Mouse (Mus musculus): ENCODE results near the gene Olfr750. TPM values are rescaled to one million over a fixed set of nuclear protein-coding genes. Genes with fewer than 3 reads are reported as not detected.

The Olfr750 gene
- not detected in 2 replicates for polyA plus RNA-seq (2015; fragmentation: Nextera tagmentation; extraction: Ambion mirVana)

DNA sequence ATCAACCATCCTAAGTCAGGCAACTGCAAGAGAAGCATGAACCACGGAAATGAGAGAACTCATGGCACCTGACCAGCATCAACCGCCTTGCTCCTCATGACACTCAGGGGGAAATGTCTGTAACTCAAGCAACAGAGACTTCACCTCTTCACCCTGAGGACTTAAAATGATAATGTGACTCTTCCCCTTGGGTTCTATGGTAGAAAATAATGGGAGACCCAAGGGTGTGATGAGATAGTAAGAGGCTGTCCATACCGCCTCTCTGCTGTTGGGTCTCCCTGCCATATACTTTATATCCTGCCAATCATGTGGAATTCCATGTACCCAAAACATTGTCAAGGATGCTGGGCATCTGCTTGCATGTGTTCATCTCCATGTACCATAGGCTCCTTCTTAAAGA lies at the start of gene Olfr750:
TSS of gene Olfr750 (minus strand) at position 101 of the 400 bp plus-strand sequence.
- Histone ChIP-seq H3K9ac (ENCODE audit: low read length) (no peak within 1 kb of the TSS), H3K4me3 (ENCODE audit: low read depth, low read length) (no peak within 1 kb of the TSS), H3K4me2 (replicated peaks; ENCODE audit: low read depth) (no peak within 1 kb of the TSS), H3K4me1 (replicated peaks; ENCODE audit: control insufficient read depth, insufficient read depth) (no peaks in the 10 kb centered on the region), H3K27me3 (ENCODE audit: control insufficient read depth, insufficient read depth, low read length) (no peaks in the 10 kb centered on the region), H3K36me3 (ENCODE audit: control insufficient read depth, insufficient read depth, low read length) (no peaks in the 10 kb centered on the region), H3K27ac (replicated peaks) (no peak within 1 kb of the TSS), H3K9me3 (ENCODE audit: control insufficient read depth, low read length) (no peaks in the 10 kb centered on the region)
- TF ChIP-seq EP300 (optimal IDR thresholded peaks at IDR 0.05) (no peak), CTCF (IDR thresholded peaks at IDR 0.05; ENCODE audit: low read depth) (no peak)
- no peak for DNase-seq (ENCODE audit: low spot score)
- WGBS, result 85% methylated on average over 3 of the region's 3 CpGs
- ATAC-seq (ENCODE audit: low FRiP score, low TSS enrichment), result no peak

DNA sequence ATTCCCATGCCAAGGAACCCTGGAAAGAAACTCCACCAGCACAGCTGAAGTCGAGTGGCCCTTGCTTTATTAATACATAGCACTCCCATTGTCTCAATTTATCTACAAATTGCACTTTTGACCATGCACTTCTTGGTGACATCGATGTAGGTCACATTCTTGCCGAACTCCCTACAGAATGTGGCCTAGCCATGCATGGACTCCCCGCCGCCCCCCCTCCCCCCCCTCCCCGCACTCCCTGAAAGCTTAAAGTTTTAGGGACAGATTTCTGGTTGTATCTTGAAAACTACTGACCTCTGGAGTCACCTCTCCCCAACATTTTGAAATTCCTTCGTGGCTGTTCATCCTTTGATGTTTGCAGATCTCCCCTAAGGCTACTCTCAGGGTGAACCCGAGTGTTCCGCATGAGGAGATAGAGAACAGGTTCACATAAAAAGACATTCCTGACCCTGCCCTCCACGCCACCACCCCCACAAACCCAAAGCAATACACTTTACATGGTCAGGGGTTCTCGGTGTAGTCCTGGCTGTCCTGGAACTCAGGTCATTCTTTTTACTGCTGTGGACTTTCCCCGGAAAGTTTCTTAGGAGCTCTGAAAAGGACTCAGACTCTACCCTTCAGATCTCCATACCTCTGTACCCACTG lies 39.8 kb upstream of the Olfr750 start, which contains the start of gene Eddm3b:
TSS of gene Eddm3b (plus strand) at position 511 of the 645 bp plus-strand sequence.
- DNase-seq (ENCODE audit: low spot score) (no peak), ATAC-seq (ENCODE audit: low FRiP score, low TSS enrichment) (no peak)
- TF ChIP-seq CTCF (IDR thresholded peaks at IDR 0.05; ENCODE audit: low read depth) (no peak), EP300 (optimal IDR thresholded peaks at IDR 0.05) (no peak)
- Histone ChIP-seq H3K27ac (replicated peaks) (no peak within 1 kb of the TSS), H3K36me3 (ENCODE audit: control insufficient read depth, insufficient read depth, low read length) (no peaks in the 10 kb centered on the region), H3K4me2 (replicated peaks; ENCODE audit: low read depth) (no peak within 1 kb of the TSS), H3K9ac (ENCODE audit: low read length) (no peak within 1 kb of the TSS), H3K4me3 (ENCODE audit: low read depth, low read length) (no peak within 1 kb of the TSS), H3K9me3 (ENCODE audit: control insufficient read depth, low read length) (no peaks in the 10 kb centered on the region), H3K4me1 (replicated peaks; ENCODE audit: control insufficient read depth, insufficient read depth) (no peaks in the 10 kb centered on the region), H3K27me3 (ENCODE audit: control insufficient read depth, insufficient read depth, low read length) (no peaks in the 10 kb centered on the region)
- 54% methylated on average over 12 of the region's 12 CpGs for WGBS

- no peak overlapping the region for H3K4me3 ChIP-seq (ENCODE audit: low read depth, low read length)
- 48% methylated on average over 9 of the region's 9 CpGs for WGBS
- no peaks in the 10 kb centered on the region for H3K4me1 ChIP-seq (replicated peaks; ENCODE audit: control insufficient read depth, insufficient read depth)
- H3K36me3 ChIP-seq (ENCODE audit: control insufficient read depth, insufficient read depth, low read length), result no peaks in the 10 kb centered on the region
- no peak for TF ChIP-seq EP300 (optimal IDR thresholded peaks at IDR 0.05)
- TF ChIP-seq CTCF (IDR thresholded peaks at IDR 0.05; ENCODE audit: low read depth), result no peak
- H3K9ac ChIP-seq (ENCODE audit: low read length), result no peak overlapping the region
- ATAC-seq (ENCODE audit: low FRiP score, low TSS enrichment) (no peak), DNase-seq (ENCODE audit: low spot score) (no peak)
- H3K27me3 ChIP-seq (ENCODE audit: control insufficient read depth, insufficient read depth, low read length), result no peaks in the 10 kb centered on the region
- H3K4me2 ChIP-seq (replicated peaks; ENCODE audit: low read depth), result no peak overlapping the region
- no peaks in the 10 kb centered on the region for H3K9me3 ChIP-seq (ENCODE audit: control insufficient read depth, low read length)
- H3K27ac ChIP-seq (replicated peaks), result no peak overlapping the region
These were observed 39.2 kb upstream of the Olfr750 start for GRCm38 (mm10) chr14:51113476-51113875.

DNA sequence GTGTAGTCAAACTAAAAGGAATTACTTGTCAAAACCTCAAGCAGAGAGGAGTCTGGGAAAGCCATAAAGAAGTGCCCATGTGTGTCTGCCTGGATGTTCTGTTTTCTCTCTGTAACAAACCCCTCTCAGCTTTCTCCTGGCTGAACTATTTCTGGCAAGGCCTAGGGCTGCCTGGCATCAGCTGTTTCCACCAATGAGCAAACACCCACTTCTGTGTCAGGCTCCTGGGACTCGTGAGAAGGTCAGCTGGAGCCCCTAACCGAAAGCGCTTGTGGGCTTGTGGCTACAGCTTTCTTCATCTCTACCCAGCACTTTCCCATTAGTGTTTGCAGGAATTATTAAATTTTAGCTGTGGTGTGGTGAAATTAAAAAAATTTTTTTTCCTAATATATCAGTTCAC lies 37.7 kb upstream of the Olfr750 start:
- H3K27me3 ChIP-seq (ENCODE audit: control insufficient read depth, insufficient read depth, low read length), result no peaks in the 10 kb centered on the region
- no peak overlapping the region for H3K4me2 ChIP-seq (replicated peaks; ENCODE audit: low read depth)
- TF ChIP-seq CTCF (IDR thresholded peaks at IDR 0.05; ENCODE audit: low read depth) (no peak), EP300 (optimal IDR thresholded peaks at IDR 0.05) (no peak)
- no peak for ATAC-seq (ENCODE audit: low FRiP score, low TSS enrichment)
- no peaks in the 10 kb centered on the region for H3K9me3 ChIP-seq (ENCODE audit: control insufficient read depth, low read length)
- H3K27ac ChIP-seq (replicated peaks), result no peak overlapping the region
- H3K9ac ChIP-seq (ENCODE audit: low read length), result no peak overlapping the region
- no peaks in the 10 kb centered on the region for H3K4me1 ChIP-seq (replicated peaks; ENCODE audit: control insufficient read depth, insufficient read depth)
- H3K36me3 ChIP-seq (ENCODE audit: control insufficient read depth, insufficient read depth, low read length), result no peaks in the 10 kb centered on the region
- no peak overlapping the region for H3K4me3 ChIP-seq (ENCODE audit: low read depth, low read length)
- 64% methylated on average over 3 of the region's 3 CpGs for WGBS
- no peak for DNase-seq (ENCODE audit: low spot score)

DNA sequence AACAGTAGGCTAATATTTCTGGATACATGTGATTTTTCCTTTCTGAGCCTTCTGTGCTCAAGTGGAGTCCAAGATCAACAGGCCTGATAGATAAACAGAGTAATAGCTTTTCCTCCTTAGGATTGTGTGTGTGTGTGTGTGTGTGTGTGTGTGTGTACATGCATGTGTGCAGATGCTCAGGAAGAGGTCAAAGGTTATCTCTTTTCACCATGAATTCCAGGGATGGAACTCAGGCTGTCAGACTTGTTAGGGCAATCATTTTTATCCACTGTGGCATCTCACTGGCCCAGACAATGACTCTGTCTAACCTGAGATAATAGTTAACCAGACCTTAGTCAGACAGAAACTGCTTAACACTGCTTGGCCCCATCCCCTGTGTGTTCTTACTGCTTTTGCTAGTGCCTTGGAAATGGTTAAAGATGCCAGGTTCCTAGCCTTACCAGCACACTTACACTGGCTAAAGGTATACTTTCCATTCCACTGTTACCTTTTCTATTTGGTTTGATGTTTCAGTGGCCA lies 32.3 kb upstream of the Olfr750 start:
- Histone ChIP-seq H3K27ac (replicated peaks) (no peak overlapping the region), H3K27me3 (ENCODE audit: control insufficient read depth, insufficient read depth, low read length) (no peaks in the 10 kb centered on the region), H3K9ac (ENCODE audit: low read length) (no peak overlapping the region), H3K4me2 (replicated peaks; ENCODE audit: low read depth) (no peak overlapping the region), H3K36me3 (ENCODE audit: control insufficient read depth, insufficient read depth, low read length) (no peaks in the 10 kb centered on the region), H3K9me3 (ENCODE audit: control insufficient read depth, low read length) (no peaks in the 10 kb centered on the region), H3K4me3 (ENCODE audit: low read depth, low read length) (no peak overlapping the region), H3K4me1 (replicated peaks; ENCODE audit: control insufficient read depth, insufficient read depth) (no peaks in the 10 kb centered on the region)
- TF ChIP-seq CTCF (IDR thresholded peaks at IDR 0.05; ENCODE audit: low read depth), result no peak
- TF ChIP-seq EP300 (optimal IDR thresholded peaks at IDR 0.05), result no peak
- ATAC-seq (ENCODE audit: low FRiP score, low TSS enrichment) (no peak), DNase-seq (ENCODE audit: low spot score) (no peak)

- no peak for TF ChIP-seq CTCF (IDR thresholded peaks at IDR 0.05; ENCODE audit: low read depth)
- TF ChIP-seq EP300 (optimal IDR thresholded peaks at IDR 0.05), result no peak
- H3K9me3 ChIP-seq (ENCODE audit: control insufficient read depth, low read length), result no peaks in the 10 kb centered on the region
- H3K4me1 ChIP-seq (replicated peaks; ENCODE audit: control insufficient read depth, insufficient read depth), result no peaks in the 10 kb centered on the region
- no peak overlapping the region for H3K9ac ChIP-seq (ENCODE audit: low read length)
- no peaks in the 10 kb centered on the region for H3K27me3 ChIP-seq (ENCODE audit: control insufficient read depth, insufficient read depth, low read length)
- no peaks in the 10 kb centered on the region for H3K36me3 ChIP-seq (ENCODE audit: control insufficient read depth, insufficient read depth, low read length)
- WGBS, result 66% methylated on average over 2 of the region's 2 CpGs
- ATAC-seq (ENCODE audit: low FRiP score, low TSS enrichment) (no peak), DNase-seq (ENCODE audit: low spot score) (no peak)
- no peak overlapping the region for H3K4me2 ChIP-seq (replicated peaks; ENCODE audit: low read depth)
- H3K27ac ChIP-seq (replicated peaks), result no peak overlapping the region
- no peak overlapping the region for H3K4me3 ChIP-seq (ENCODE audit: low read depth, low read length)
These were observed 30.1 kb upstream of the Olfr750 start for GRCm38 (mm10) chr14:51104366-51104765.

All from stomach, postnatal 0 days (tissue).